Comparison of ENCODE assay signal across 10 mouse cellular contexts in genomic region chr13:51736007-51736911, GRCm38 (mm10). TPM values are rescaled to one million over a fixed set of nuclear protein-coding genes. Genes with fewer than 3 reads are reported as not detected.
A peak's percentile ranks its signal among the peaks of the same experiment; 100 is the strongest.
DNase-seq lines count a peak whose midpoint lies in the region; ATAC-seq lines count a peak whose summit lies in the region.
"Had no signal": no experiment of that assay in that cellular context is flagged by ENCODE, and none has a peak within 500 bp of the region (broad histone marks: within the 10 kb centered on the region; RNA-seq: fewer than 3 reads in every experiment).

No protein-coding gene starts in this region.

- ATAC-seq in heart, embryonic 13.5 days (ENCODE audit: extremely low read depth, insufficient number of reproducible peaks, low FRiP score, low TSS enrichment), result no peak
- no peak for ATAC-seq in forebrain, embryonic 16.5 days
- ATAC-seq in midbrain, embryonic 14.5 days (ENCODE audit: low FRiP score, low TSS enrichment), result no peak

- H3K9me3 ChIP-seq in heart, embryonic 13.5 days, result no peaks in the 10 kb centered on the region
- 0 out of 2 replicates have a peak, but pooled peaks cover 7% of the 10 kb centered on the region for H3K9me3 ChIP-seq in megakaryocyte, embryonic 14.5 days
- no peaks in the 10 kb centered on the region for H3K9me3 ChIP-seq in forebrain, embryonic 16.5 days (ENCODE audit: control insufficient read depth, low read length)
- no peaks in the 10 kb centered on the region for H3K9me3 ChIP-seq in midbrain, embryonic 14.5 days (ENCODE audit: control insufficient read depth, low read length)
- H3K9me3 ChIP-seq: forebrain, embryonic 12.5 days had no signal

- no peaks in the 10 kb centered on the region for H3K36me3 ChIP-seq in heart, embryonic 13.5 days
- H3K36me3 ChIP-seq in megakaryocyte, embryonic 14.5 days (replicated peaks; ENCODE audit: low read length), result peaks cover 66% of the 10 kb centered on the region
- H3K36me3 ChIP-seq in forebrain, embryonic 16.5 days (ENCODE audit: control insufficient read depth, insufficient read depth), result no peaks in the 10 kb centered on the region
- no peaks in the 10 kb centered on the region for H3K36me3 ChIP-seq in midbrain, embryonic 14.5 days (ENCODE audit: control insufficient read depth, insufficient read depth, low read length)
- H3K36me3 ChIP-seq: forebrain, embryonic 12.5 days had no signal

- DNase-seq in heart, postnatal 14 days, result no peak
- DNase-seq in lung, postnatal 10 days, result peak; percentile 27
- no peak for DNase-seq in lung, postnatal 25 days (ENCODE audit: low spot score)
- DNase-seq in brain, adult 2 months (ENCODE audit: low read depth, low spot score), result peak; percentile 47
- no peak for DNase-seq in midbrain, embryonic 14.5 days

- H3K9ac ChIP-seq in heart, embryonic 13.5 days, result no peak overlapping the region
- no peak overlapping the region for H3K9ac ChIP-seq in forebrain, embryonic 16.5 days (replicated peaks; ENCODE audit: low read depth, low read length)
- H3K9ac ChIP-seq in midbrain, embryonic 14.5 days (replicated peaks; ENCODE audit: low read length), result no peak overlapping the region

- H3K4me1 ChIP-seq in heart, embryonic 13.5 days, result peaks cover 32% of the 10 kb centered on the region
- peaks cover 100% of the 10 kb centered on the region for H3K4me1 ChIP-seq in megakaryocyte, embryonic 14.5 days
- H3K4me1 ChIP-seq in forebrain, embryonic 16.5 days (replicated peaks; ENCODE audit: control insufficient read depth, insufficient read depth, low read length), result peaks cover 8% of the 10 kb centered on the region
- H3K4me1 ChIP-seq in midbrain, embryonic 14.5 days (ENCODE audit: control insufficient read depth, insufficient read depth, low read length), result peaks cover 8% of the 10 kb centered on the region

- intact Hi-C loops in heart, postnatal 14 days (cut with DNase I), result no loop called here

- no peaks in the 10 kb centered on the region for H3K27me3 ChIP-seq in heart, embryonic 13.5 days (replicated peaks)
- no peaks in the 10 kb centered on the region for H3K27me3 ChIP-seq in megakaryocyte, embryonic 14.5 days (replicated peaks)
- no peaks in the 10 kb centered on the region for H3K27me3 ChIP-seq in forebrain, embryonic 16.5 days (replicated peaks; ENCODE audit: control insufficient read depth, insufficient read depth, low read length)
- no peaks in the 10 kb centered on the region for H3K27me3 ChIP-seq in midbrain, embryonic 14.5 days (ENCODE audit: control insufficient read depth, insufficient read depth, low read length)
- H3K27me3 ChIP-seq: forebrain, embryonic 12.5 days had no signal

- peak overlapping the region; percentile 30 for H3K27ac ChIP-seq in heart, embryonic 13.5 days (replicated peaks)
- no peak overlapping the region for H3K27ac ChIP-seq in forebrain, embryonic 16.5 days (ENCODE audit: low read length)
- H3K27ac ChIP-seq in midbrain, embryonic 14.5 days (replicated peaks; ENCODE audit: low read depth, low read length), result no peak overlapping the region
- H3K27ac ChIP-seq: forebrain, embryonic 12.5 days had no signal

- no peak overlapping the region for H3K4me3 ChIP-seq in heart, embryonic 13.5 days
- H3K4me3 ChIP-seq in megakaryocyte, embryonic 14.5 days (replicated peaks), result peak overlapping the region; percentile 90
- H3K4me3 ChIP-seq in forebrain, embryonic 16.5 days (replicated peaks; ENCODE audit: low read length), result no peak overlapping the region
- H3K4me3 ChIP-seq in midbrain, embryonic 14.5 days (replicated peaks; ENCODE audit: low read depth, low read length), result no peak overlapping the region
- H3K4me3 ChIP-seq: forebrain, embryonic 12.5 days; myocyte had no signal

- H3K4me2 ChIP-seq in heart, embryonic 13.5 days, result no peak overlapping the region
- no peak overlapping the region for H3K4me2 ChIP-seq in forebrain, embryonic 16.5 days (ENCODE audit: low read length)
- no peak overlapping the region for H3K4me2 ChIP-seq in midbrain, embryonic 14.5 days (ENCODE audit: low read length)
- H3K4me2 ChIP-seq: forebrain, embryonic 12.5 days had no signal

- WGBS in heart, embryonic 13.5 days, result 45% methylated on average over 13 of the region's 13 CpGs
- WGBS in forebrain, embryonic 16.5 days, result 86% methylated on average over 13 of the region's 13 CpGs
- WGBS in midbrain, embryonic 14.5 days, result 84% methylated on average over 13 of the region's 13 CpGs

RNA-seq across cellular contexts. Expression of gene Sema4d, which starts 57.3 kb away (rescaled TPM):
- polyA plus RNA-seq in heart, embryonic 13.5 days (2015; fragmentation: Nextera tagmentation; extraction: Ambion mirVana), result 13.0 and 13.9 TPM in 2 replicates
- 10 to 100 TPM; 78.3 to 78.4 TPM for total RNA-seq in heart, postnatal 14 days (2021)
- 55.2 and 58.6 TPM in 2 replicates for polyA plus RNA-seq in megakaryocyte, embryonic 14.5 days (2012; ENCODE audit: insufficient read depth, low replicate concordance)
- polyA plus RNA-seq in forebrain, embryonic 16.5 days (2015; fragmentation: Nextera tagmentation; extraction: Ambion mirVana), result 20.8 and 24.6 TPM in 2 replicates
- 11.5 and 13.3 TPM in 2 replicates for polyA plus RNA-seq in midbrain, embryonic 14.5 days (2014; fragmentation: Nextera tagmentation; extraction: Ambion mirVana)

Comparison
In these comparisons a context has a peak if more than half of its experiments do, and no peak if none do; other contexts are left out.
1. DNase-seq: peak in lung, postnatal 10 days (single experiment) and brain, adult 2 months (single experiment); none in heart, postnatal 14 days (0 of 2), lung, postnatal 25 days (single experiment) and midbrain, embryonic 14.5 days (single experiment).